Mouse (Mus musculus) cerebellum, adult 2 months (tissue): ENCODE data around the gene Asf1b.

Experiments
- CTCF ChIP-seq: fragments of 200-500 bp; IDR thresholded peaks from 2 replicates; pipeline ENCODE4 v1.5.1; 2011; ENCODE audit warnings: low read depth, mild to moderate bottlenecking, control low read depth, low read length, moderate library complexity, borderline replicate concordance; ENCODE audit not compliant: insufficient read depth
- POLR2A ChIP-seq: fragments of 200-500 bp; IDR thresholded peaks from 2 replicates; pipeline ENCODE4 v1.6.1; 2011; ENCODE audit warnings: low read length, control low read depth, borderline replicate concordance; ENCODE audit not compliant: insufficient read depth

DNA sequence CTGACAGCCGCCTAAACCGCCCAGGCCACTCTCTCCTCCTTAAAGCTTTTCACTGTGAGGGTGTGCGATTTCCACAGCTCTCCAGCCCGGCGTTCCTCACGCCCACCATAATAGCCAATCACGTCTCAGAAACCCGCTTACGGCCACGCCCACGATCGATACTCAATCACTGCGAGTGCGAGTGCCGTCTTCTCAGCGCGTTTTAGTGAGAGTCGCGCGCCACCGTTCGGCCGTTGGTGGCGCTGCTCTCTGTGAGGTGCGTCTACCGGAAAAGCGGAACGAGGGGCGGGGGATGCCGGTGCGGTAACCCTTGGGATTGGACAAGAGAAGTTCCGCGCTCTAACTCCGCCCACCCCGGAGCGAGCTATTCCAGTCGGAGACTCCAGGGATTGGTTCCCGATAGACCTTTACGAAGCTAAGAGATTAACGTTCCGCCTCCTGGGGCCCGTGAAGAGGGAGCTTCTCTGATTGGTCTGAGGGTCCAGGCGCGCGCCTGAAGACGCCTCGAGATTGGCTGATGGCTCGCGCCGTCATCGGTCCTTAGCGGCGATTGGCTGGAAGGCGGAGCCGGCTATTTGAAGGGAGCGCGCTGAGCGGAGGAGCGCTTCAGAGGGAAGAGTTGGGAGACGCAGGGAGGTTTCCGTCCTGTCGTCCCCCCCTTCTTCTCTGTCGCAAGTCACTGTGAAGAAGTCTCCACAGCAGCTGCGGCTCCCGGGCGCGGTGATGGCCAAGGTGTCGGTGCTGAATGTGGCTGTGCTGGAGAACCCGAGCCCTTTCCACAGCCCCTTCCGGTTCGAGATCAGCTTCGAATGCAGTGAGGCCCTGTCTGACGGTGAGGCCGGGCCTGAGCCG lies at the start of gene Asf1b, which contains the start of gene Gm10644:
- TF ChIP-seq CTCF: peak; percentile 82
- TF ChIP-seq POLR2A: no peak
